Mouse (Mus musculus) adrenal gland, adult 8-10 months (tissue): Measurements from ENCODE around the gene Cerk. TPM values are rescaled to one million over a fixed set of nuclear protein-coding genes. Genes with fewer than 3 reads are reported as not detected.
"Not testable (repeated sequence)": the region's sequence is repeated elsewhere in the genome, so short reads cannot be mapped to it uniquely, and the experiment has no call there.

ENCODE experiments used
- DNase-seq: peaks from one replicate; pipeline ENCODE4 v3.0.0; 2022
- total RNA-seq, 4 experiments: library from RNA; stranded (reverse); gene quantifications; 2 replicates each; pipeline ENCODE4 v1.2.4; 2022

Gene Cerk
- total RNA-seq, 4 experiments from 2014 or later = 33.3 to 53.8 (median 43.4) TPM

GRCm38 (mm10) chr15:86206385-86206784 is 20.4 kb upstream of the Cerk start:
- DNase-seq = no peak

GRCm38 (mm10) chr15:86205300-86205699 is 19.4 kb upstream of the Cerk start:
- no peak for DNase-seq

- DNase-seq = peak; percentile 67
Measured at GRCm38 (mm10) chr15:86203942-86204561, 18.1 kb upstream of the Cerk start.

GRCm38 (mm10) chr15:86203292-86203793 is 17.4 kb upstream of the Cerk start:
- DNase-seq = no peak

GRCm38 (mm10) chr15:86202640-86203039 is 16.7 kb upstream of the Cerk start:
- DNase-seq = peak; percentile 47

- DNase-seq = no peak
Measured at GRCm38 (mm10) chr15:86201696-86202330, 15.9 kb upstream of the Cerk start.

GRCm38 (mm10) chr15:86201095-86201494 is 15.2 kb upstream of the Cerk start:
- DNase-seq = no peak

- no peak for DNase-seq
Measured at GRCm38 (mm10) chr15:86200169-86200568, 14.2 kb upstream of the Cerk start.

GRCm38 (mm10) chr15:86199482-86199881 is 13.5 kb upstream of the Cerk start:
- no peak for DNase-seq

GRCm38 (mm10) chr15:86199052-86199451 is 13.1 kb upstream of the Cerk start:
- no peak for DNase-seq

- DNase-seq = not testable (repeated sequence)
Measured at GRCm38 (mm10) chr15:86194676-86195453, 8.9 kb upstream of the Cerk start.

- DNase-seq = no peak
Measured at GRCm38 (mm10) chr15:86191933-86192332, 6.0 kb upstream of the Cerk start.

GRCm38 (mm10) chr15:86191505-86191904 is 5.6 kb upstream of the Cerk start:
- no peak for DNase-seq

- DNase-seq = no peak
Measured at GRCm38 (mm10) chr15:86190387-86190786, 4.4 kb upstream of the Cerk start.

- peak; percentile 94 for DNase-seq
Measured at GRCm38 (mm10) chr15:86188746-86189470, 3.0 kb upstream of the Cerk start.

- no peak for DNase-seq
Measured at GRCm38 (mm10) chr15:86188186-86188585, 2.2 kb upstream of the Cerk start.

GRCm38 (mm10) chr15:86186686-86187085 is 745 bp upstream of the Cerk start:
- DNase-seq = no peak

- no peak for DNase-seq
Measured at GRCm38 (mm10) chr15:86184851-86185688, 871 bp downstream of the Cerk start.

GRCm38 (mm10) chr15:86184071-86184470 is 1.9 kb downstream of the Cerk start:
- no peak for DNase-seq

GRCm38 (mm10) chr15:86183484-86183883 is 2.5 kb downstream of the Cerk start:
- no peak for DNase-seq

GRCm38 (mm10) chr15:86182646-86183045 is 3.3 kb downstream of the Cerk start:
- DNase-seq = no peak
